ENCODE assay signal across 7 mouse cellular contexts in the genomic region with DNA sequence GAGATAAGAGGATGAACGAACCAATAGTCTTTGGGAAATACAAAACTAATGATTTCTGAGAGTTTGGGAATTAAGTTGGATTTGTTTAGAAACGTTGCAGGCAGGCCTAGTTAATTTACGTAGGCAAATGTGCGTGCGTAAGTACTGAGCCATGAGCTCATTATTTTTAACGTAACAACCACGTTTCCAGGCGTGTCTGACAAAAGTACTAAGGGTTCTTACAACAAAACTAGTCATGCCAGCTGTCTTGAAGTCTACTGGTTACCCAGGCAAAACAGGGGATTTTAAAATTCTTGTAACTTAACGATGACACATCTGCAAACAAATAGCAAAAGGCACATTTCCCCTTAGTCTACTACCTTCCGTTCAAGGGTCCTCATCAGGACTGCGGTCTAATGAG. TPM values are rescaled to one million over a fixed set of nuclear protein-coding genes. Genes with fewer than 3 reads are reported as not detected.
DNase-seq lines count a peak whose midpoint lies in the region; ATAC-seq and TF ChIP-seq lines count a peak whose summit lies in the region.

No protein-coding gene starts in this region.

- no peaks in the 10 kb centered on the region for H3K36me3 ChIP-seq in lung, embryonic 14.5 days (ENCODE audit: insufficient read depth)
- no peaks in the 10 kb centered on the region for H3K36me3 ChIP-seq in embryonic facial prominence, embryonic 11.5 days (replicated peaks; ENCODE audit: control insufficient read depth, insufficient read depth, low read depth, low read length)
- no peaks in the 10 kb centered on the region for H3K36me3 ChIP-seq in hindbrain, postnatal 0 days (ENCODE audit: insufficient read depth, low read length)

- no peak for ATAC-seq in lung, embryonic 14.5 days (ENCODE audit: insufficient read depth)
- no peak for ATAC-seq in embryonic facial prominence, embryonic 11.5 days (replicated peaks; ENCODE audit: insufficient number of reproducible peaks, low FRiP score, low TSS enrichment, low read depth)
- no peak for ATAC-seq in hindbrain, postnatal 0 days
- no peak for ATAC-seq in inflammation-experienced regulatory T-cells, adult 6 months

- peak overlapping the region; percentile 94 for H3K4me2 ChIP-seq in lung, embryonic 14.5 days
- peak overlapping the region; percentile 44 for H3K4me2 ChIP-seq in embryonic facial prominence, embryonic 11.5 days (ENCODE audit: low read depth, low read length)
- peak overlapping the region; percentile 95 for H3K4me2 ChIP-seq in hindbrain, postnatal 0 days (ENCODE audit: low read depth, low read length)

- WGBS in lung, embryonic 14.5 days, result 9% methylated on average over 11 of the region's 11 CpGs
- WGBS in embryonic facial prominence, embryonic 11.5 days, result 9% methylated on average over 11 of the region's 11 CpGs
- 5% methylated on average over 11 of the region's 11 CpGs for WGBS in hindbrain, postnatal 0 days

- H3K27ac ChIP-seq in lung, embryonic 14.5 days (ENCODE audit: low read depth), result no peak overlapping the region
- no peak overlapping the region for H3K27ac ChIP-seq in embryonic facial prominence, embryonic 11.5 days (replicated peaks; ENCODE audit: low read depth, low read length)
- no peak overlapping the region for H3K27ac ChIP-seq in hindbrain, postnatal 0 days

- H3K27me3 ChIP-seq in lung, embryonic 14.5 days (ENCODE audit: insufficient read depth, low read length), result no peaks in the 10 kb centered on the region; the same call in none of the 2 replicates
- peaks cover 8% of the 10 kb centered on the region for H3K27me3 ChIP-seq in embryonic facial prominence, embryonic 11.5 days (ENCODE audit: control insufficient read depth, insufficient read depth, low read length)
- no peaks in the 10 kb centered on the region for H3K27me3 ChIP-seq in hindbrain, postnatal 0 days (ENCODE audit: insufficient read depth, low read length)

- H3K4me1 ChIP-seq in lung, embryonic 14.5 days (ENCODE audit: insufficient read depth), result no peaks in the 10 kb centered on the region
- no peaks in the 10 kb centered on the region for H3K4me1 ChIP-seq in embryonic facial prominence, embryonic 11.5 days (ENCODE audit: control insufficient read depth, insufficient read depth, low read length)
- no peaks in the 10 kb centered on the region for H3K4me1 ChIP-seq in hindbrain, postnatal 0 days (ENCODE audit: insufficient read depth, low read length)

- no peak overlapping the region for H3K9ac ChIP-seq in lung, embryonic 14.5 days
- H3K9ac ChIP-seq in embryonic facial prominence, embryonic 11.5 days (replicated peaks; ENCODE audit: low read length), result no peak overlapping the region
- H3K9ac ChIP-seq in hindbrain, postnatal 0 days (replicated peaks; ENCODE audit: low read length), result peak overlapping the region; percentile 35

- TF ChIP-seq CTCF in lung, embryonic 14.5 days (IDR thresholded peaks at IDR 0.05; ENCODE audit: low read depth), result no peak
- TF ChIP-seq CTCF in hindbrain, postnatal 0 days (IDR thresholded peaks at IDR 0.05; ENCODE audit: low read depth), result no peak

- H3K9me3 ChIP-seq in lung, embryonic 14.5 days (ENCODE audit: low read depth, low read length), result no peaks in the 10 kb centered on the region; the same call in 1 of the 2 replicates
- no peaks in the 10 kb centered on the region for H3K9me3 ChIP-seq in embryonic facial prominence, embryonic 11.5 days (replicated peaks; ENCODE audit: control insufficient read depth, low read length)
- H3K9me3 ChIP-seq in hindbrain, postnatal 0 days (ENCODE audit: low read length), result no peaks in the 10 kb centered on the region

- DNase-seq in lung, embryonic 14.5 days, result peak; percentile 60
- DNase-seq in lung, postnatal 10 days, result no peak
- DNase-seq in embryonic facial prominence, embryonic 11.5 days (ENCODE audit: low spot score), result no peak
- peak; percentile 50 for DNase-seq in hindbrain, postnatal 0 days (ENCODE audit: low spot score)
- peak; percentile 37 for DNase-seq in neural tube, embryonic 10.5 days (ENCODE audit: extremely low spot score, low spot score)
- no peak for DNase-seq in spleen, adult 18-20 months

- H3K4me3 ChIP-seq in lung, embryonic 14.5 days (ENCODE audit: low read depth, low read length), result peak overlapping the region; percentile 59
- peak overlapping the region; percentile 47 for H3K4me3 ChIP-seq in embryonic facial prominence, embryonic 11.5 days (ENCODE audit: low read depth, low read length)
- peak overlapping the region; percentile 57 for H3K4me3 ChIP-seq in hindbrain, postnatal 0 days (ENCODE audit: low read length)

RNA-seq across cellular contexts. Expression of a gene that starts 15.5 kb away (rescaled TPM):
- 0.35 and 0.47 TPM in 2 replicates for polyA plus RNA-seq in lung, embryonic 14.5 days (2014; fragmentation: Nextera tagmentation; extraction: Ambion mirVana)
- polyA plus RNA-seq in embryonic facial prominence, embryonic 11.5 days (2014; fragmentation: Nextera tagmentation; extraction: Ambion mirVana), result 0.17 and 0.22 TPM in 2 replicates
- total RNA-seq in hindbrain, postnatal 0 days (2014; rRNA removed), result 0.58 TPM in 1 of 2 replicates, not detected in the other
- polyA plus RNA-seq in hindbrain, postnatal 0 days (2015; fragmentation: Nextera tagmentation; extraction: Ambion mirVana), result 0.55 and 0.71 TPM in 2 replicates
- not detected for polyA plus RNA-seq in inflammation-experienced regulatory T-cells, adult 6 months (2017; shearing (Covaris generic))

RNA-seq across cellular contexts. Expression of a gene that starts 30.5 kb away (rescaled TPM):
- polyA plus RNA-seq in lung, embryonic 14.5 days (2014; fragmentation: Nextera tagmentation; extraction: Ambion mirVana), result 10.8 and 14.3 TPM in 2 replicates
- 6.5 and 7.9 TPM in 2 replicates for polyA plus RNA-seq in embryonic facial prominence, embryonic 11.5 days (2014; fragmentation: Nextera tagmentation; extraction: Ambion mirVana)
- total RNA-seq in hindbrain, postnatal 0 days (2014; rRNA removed), result 15.2 and 15.9 TPM in 2 replicates
- polyA plus RNA-seq in hindbrain, postnatal 0 days (2015; fragmentation: Nextera tagmentation; extraction: Ambion mirVana), result 14.1 and 15.5 TPM in 2 replicates
- polyA plus RNA-seq in inflammation-experienced regulatory T-cells, adult 6 months (2017; shearing (Covaris generic)), result 1 to 10 TPM in 1 of 3 experiments, under 1 TPM in 1, not detected in 1; 0.98 to 1.5 TPM

RNA-seq across cellular contexts. Expression of a gene that starts 57.9 kb away (rescaled TPM):
- 2.3 and 2.4 TPM in 2 replicates for polyA plus RNA-seq in lung, embryonic 14.5 days (2014; fragmentation: Nextera tagmentation; extraction: Ambion mirVana)
- 0.52 TPM in 1 of 2 replicates, not detected in the other for polyA plus RNA-seq in embryonic facial prominence, embryonic 11.5 days (2014; fragmentation: Nextera tagmentation; extraction: Ambion mirVana)
- total RNA-seq in hindbrain, postnatal 0 days (2014; rRNA removed), result 2.2 and 5.3 TPM in 2 replicates
- polyA plus RNA-seq in hindbrain, postnatal 0 days (2015; fragmentation: Nextera tagmentation; extraction: Ambion mirVana), result 3.6 and 4.3 TPM in 2 replicates
- 1 to 10 TPM in 2 of 3 experiments, under 1 TPM in 1; 0.70 to 1.4 (median 1.2) TPM for polyA plus RNA-seq in inflammation-experienced regulatory T-cells, adult 6 months (2017; shearing (Covaris generic))

Comparison
In these comparisons a context has a peak if more than half of its experiments do, and no peak if none do; other contexts are left out.
1. DNase-seq: peak in lung, embryonic 14.5 days (single experiment), hindbrain, postnatal 0 days (single experiment) and neural tube, embryonic 10.5 days (single experiment); none in lung, postnatal 10 days (single experiment), embryonic facial prominence, embryonic 11.5 days (single experiment) and spleen, adult 18-20 months (0 of 2).
2. H3K4me2 ChIP-seq: peak in every context shown above with its lines; median percentile 95 in hindbrain, postnatal 0 days; 94 in lung, embryonic 14.5 days; 44 in embryonic facial prominence, embryonic 11.5 days.
3. Peak in every context shown above with its lines, with median percentiles within 50 percentile points of each other: H3K4me3 ChIP-seq.